Mouse (Mus musculus): ENCODE results near the gene Kctd18.
"Not testable (repeated sequence)": the region's sequence is repeated elsewhere in the genome, so short reads cannot be mapped to it uniquely, and the experiment has no call there.

Gene Kctd18

DNA sequence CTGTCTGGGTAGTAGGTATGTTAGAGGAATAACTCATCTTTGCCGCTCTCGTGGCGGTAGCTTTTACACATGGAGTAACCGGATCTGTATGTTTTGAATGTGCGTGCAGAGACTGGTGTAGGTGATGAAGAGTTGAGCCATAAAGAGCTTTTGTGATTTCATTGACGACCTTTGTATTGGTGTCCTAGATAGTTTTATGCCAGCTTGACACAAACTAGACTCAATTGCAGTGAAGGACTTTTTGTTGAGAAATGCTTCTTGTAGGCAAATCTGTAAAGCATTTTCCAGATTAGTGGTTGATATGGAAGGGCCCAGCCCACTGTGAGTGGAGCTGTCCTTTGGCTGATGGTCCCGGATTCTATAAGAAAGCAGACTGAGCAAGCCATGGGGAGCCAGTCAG, at the start of gene Kctd18:
Gene Kctd18, minus strand, starts transcription at position 101 of the 400 bp plus-strand sequence.
- DNase-seq (ENCODE audit: low spot score in 2 of 2) = no peak

DNA sequence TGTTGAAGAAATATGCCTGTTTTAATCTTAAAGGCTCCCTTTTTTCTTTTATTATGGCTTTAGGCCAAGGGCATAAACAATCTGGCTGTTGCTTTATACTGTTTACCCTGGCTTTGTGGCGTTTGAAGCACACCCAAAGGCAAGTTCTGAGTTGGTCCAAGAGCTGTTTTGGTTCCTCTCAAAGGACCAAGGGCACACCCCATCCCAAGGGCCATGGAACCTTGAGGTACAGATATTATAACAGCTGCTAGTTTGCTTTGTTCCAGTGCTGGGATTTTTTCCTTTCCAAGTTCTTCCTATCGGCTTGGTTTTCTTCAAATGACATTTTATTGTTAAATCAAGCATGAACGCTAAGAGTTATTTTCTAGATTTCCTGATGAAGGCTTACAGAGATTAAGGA, 46.9 kb upstream of the Kctd18 start:
- DNase-seq (ENCODE audit: low spot score in 2 of 2) = no peak

DNA sequence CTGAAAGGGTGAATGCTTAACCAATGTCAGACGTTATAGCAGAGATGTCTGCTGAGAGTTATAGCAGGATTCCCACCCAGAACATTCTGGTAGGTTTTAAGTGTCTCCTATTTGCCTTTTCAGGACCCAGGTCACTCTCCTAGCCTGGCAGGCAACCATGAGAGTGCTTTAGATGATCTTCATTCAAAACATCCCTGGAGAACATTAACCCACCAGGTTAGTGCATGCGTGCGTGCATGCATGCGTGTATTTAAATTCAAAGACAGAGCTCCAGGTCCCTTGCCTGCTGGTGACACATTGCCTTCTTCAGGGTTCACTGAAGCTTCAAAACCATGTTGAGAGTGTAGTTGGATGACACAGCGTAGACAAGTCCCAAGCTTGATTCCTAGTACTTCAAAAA, 46.4 kb upstream of the Kctd18 start:
- no peak for DNase-seq (ENCODE audit: low spot score in 2 of 2)

GRCm38 (mm10) chr1:58062131-58062530, 43.4 kb upstream of the Kctd18 start:
- no peak for DNase-seq (ENCODE audit: low spot score in 2 of 2)

DNA sequence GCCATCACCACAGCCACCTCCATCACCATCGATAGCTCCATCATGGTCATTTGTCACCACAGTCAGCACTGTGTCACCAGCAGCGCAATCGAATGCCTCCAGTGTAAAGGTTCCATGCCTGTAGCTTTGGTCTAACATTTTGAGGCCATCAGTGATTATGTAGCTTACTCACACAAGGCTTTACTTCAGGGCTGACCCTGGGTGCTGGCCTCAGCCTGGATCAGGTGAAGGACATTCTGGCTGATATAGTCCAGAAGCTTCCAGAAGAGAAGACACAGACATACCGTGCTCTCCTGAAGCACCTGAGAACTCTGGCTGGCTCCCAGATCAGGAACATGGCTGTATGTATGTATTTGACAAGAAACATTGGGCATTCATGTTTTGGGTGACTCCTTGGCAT, 40.1 kb upstream of the Kctd18 start:
- DNase-seq (ENCODE audit: low spot score in 2 of 2) = no peak

- no peak for DNase-seq (ENCODE audit: low spot score in 2 of 2)
These were observed 38.2 kb upstream of the Kctd18 start for GRCm38 (mm10) chr1:58056939-58057338.

GRCm38 (mm10) chr1:58056074-58056807, 37.5 kb upstream of the Kctd18 start:
- no peak for DNase-seq (ENCODE audit: low spot score in 2 of 2)

DNA sequence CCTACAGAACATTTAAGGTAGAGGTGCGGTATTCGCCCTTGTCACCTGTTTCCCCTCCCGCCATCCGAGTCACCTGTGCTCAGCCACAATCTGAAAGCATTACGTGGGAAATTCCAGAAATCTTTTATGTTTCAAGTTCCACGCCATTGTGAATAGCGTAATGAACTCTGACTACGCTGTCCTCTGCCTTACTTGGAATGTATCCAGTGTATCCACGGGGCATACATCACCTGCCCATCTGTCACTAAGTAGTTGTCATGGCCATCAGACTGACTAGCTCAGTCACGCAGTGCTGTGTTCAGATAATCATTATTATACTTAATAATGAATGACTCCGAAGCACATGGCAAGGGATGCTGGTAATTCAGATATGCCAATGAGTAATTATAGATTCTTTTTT, 36.8 kb upstream of the Kctd18 start:
- DNase-seq (ENCODE audit: low spot score in 2 of 2) = no peak

DNA sequence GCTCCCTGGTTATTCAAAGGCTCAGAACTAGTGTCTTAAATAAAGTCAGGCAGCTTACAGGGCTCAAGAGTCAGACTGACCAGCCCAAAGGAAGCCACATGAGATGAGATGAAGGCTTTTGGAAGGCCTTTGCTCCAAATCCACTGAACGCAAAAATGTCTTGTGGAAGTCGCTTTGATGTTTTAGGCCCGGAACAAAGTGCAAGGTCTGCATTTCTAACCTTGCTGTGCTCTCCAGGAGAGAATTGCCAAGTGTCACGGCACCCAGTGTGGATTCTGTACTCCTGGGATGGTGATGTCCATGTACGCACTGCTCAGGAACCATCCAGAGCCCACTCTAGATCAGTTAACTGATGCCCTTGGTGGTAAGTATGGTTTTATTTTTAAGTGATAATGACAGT, 30.4 kb upstream of the Kctd18 start:
- no peak for DNase-seq (ENCODE audit: low spot score in 2 of 2)

- DNase-seq (ENCODE audit: low spot score in 2 of 2) = no peak
These were observed 28.1 kb upstream of the Kctd18 start for GRCm38 (mm10) chr1:58046721-58047290.

- DNase-seq (ENCODE audit: low spot score in 2 of 2) = no peak
These were observed 26.8 kb upstream of the Kctd18 start for GRCm38 (mm10) chr1:58045546-58045945.

GRCm38 (mm10) chr1:58045076-58045475, 26.3 kb upstream of the Kctd18 start:
- DNase-seq (ENCODE audit: low spot score in 2 of 2) = no peak

GRCm38 (mm10) chr1:58037306-58037705, 18.6 kb upstream of the Kctd18 start:
- DNase-seq (ENCODE audit: low spot score in 2 of 2) = not testable (repeated sequence)

GRCm38 (mm10) chr1:58031160-58031769, 12.5 kb upstream of the Kctd18 start:
- DNase-seq (ENCODE audit: low spot score in 2 of 2) = peak; percentile 28 to 67

DNA sequence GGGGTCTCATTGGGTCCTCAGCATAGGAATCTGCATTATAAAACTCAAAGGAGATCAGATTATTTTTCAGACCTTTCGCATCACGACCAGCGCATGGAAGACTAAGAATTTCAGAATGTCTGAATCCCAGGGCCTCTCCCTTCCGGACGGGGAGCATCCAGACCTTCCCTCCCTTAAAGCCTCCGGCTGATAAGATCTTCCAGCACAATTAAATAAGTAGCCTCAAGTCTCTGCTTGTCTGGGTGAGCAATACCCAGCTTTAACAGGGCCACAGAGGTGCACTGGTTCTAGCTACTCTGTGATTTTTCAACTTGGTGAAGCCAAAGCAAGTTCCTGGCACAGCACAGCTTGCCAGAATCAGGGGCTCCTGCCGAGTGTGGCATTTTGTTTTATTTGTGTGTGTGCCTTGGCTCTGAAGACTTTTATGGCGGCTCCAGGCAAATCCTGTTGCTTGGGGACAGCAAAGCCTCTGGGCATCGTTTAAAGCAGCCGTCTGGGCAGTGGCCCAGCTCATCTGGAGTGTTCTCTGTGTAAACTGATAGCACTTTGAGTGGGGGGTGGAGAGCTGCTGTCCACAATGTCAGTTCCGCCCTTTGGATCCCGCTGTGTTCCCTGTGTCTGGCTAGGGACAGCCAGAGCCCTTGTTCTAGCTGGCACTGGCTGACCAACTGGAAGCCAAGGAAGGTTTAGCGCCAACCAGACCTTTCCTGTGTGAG, 11.6 kb upstream of the Kctd18 start:
- no peak for DNase-seq (ENCODE audit: low spot score in 2 of 2)

DNA sequence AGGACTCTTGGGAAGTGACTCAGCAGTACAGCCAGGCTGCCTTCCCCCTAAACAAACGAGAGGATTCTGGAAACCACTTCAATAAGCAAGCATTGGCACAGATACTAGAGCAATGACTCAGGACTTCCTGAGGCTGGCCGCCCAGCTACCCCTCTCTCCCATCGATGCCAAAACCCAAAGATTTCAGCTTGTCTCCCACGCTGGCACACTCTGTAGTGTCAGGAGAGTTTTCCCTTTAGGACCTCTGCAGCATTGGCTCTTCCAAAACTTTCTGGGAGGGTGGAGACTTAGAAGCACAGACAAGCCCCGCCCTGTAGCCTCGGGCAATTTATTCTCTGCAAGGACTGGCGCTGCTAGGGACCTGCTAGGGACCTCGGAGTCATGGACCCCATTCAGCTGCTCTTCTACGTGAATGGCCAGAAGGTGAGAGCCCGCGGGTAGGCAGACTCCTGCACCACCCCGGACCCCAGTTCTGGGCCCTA, 10.9 kb upstream of the Kctd18 start, which contains the start of gene Aox1:
Gene Aox1, plus strand, starts transcription at position 296 of the 482 bp plus-strand sequence.
- DNase-seq (ENCODE audit: low spot score in 2 of 2) = no peak

DNA sequence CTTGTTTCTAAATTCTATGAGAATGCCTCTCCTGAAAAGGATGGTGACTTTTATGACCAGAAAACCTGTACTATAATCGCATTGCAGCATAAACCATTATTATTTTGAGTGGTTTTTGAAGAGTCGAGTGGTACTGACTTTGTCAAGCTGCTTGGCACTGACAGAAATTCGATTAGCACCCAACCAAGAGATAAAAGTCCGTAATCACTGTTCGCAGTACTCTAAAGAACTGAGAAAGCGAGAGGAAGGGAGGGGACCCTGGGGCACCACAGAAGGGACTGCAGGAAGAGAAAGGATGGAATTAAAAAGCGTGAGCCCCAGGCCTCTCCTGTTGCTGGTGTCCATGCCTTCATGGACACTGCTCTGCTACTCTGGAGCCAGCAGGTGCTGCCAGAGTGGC, 9.0 kb upstream of the Kctd18 start:
- DNase-seq (ENCODE audit: low spot score in 2 of 2) = no peak

DNA sequence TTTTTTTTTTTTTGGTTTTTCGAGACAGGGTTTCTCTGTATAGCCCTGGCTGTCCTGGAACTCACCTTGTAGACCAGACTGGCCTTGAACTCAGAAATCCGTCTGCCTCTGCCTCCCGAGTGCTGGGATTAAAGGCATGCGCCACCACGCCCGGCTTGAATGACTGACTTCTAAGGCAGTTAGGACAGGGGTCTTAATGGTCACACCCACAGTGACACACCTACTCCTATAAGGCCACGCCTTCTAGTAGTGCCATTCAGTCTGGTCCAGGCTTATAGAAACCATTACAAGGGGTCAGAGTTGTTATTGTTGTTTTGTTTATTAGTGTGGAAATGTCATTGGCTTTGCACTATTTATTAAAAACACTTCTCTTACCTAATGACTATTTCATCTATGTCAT, 12.4 kb downstream of the Kctd18 start:
- not testable (repeated sequence) for DNase-seq (ENCODE audit: low spot score in 2 of 2)

DNA sequence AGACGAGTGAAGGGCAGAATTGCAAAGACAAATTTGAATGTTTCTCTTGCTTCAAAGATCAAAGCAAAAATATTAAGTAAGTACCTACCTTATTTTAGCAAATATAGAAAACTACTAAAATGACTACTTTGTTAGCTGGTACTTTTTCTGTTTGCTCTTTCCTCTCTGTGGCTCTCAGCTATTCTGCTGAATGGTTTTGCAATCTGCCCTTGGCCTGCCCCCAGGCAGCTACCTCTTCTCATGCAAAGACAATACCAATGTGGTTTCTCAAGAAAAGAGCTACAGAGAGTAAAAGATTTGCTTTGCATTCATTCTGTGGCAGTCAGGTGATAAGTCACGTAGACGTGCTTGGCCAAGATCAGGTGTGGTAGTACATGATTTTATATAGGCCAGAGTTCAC, 20.6 kb downstream of the Kctd18 start:
- DNase-seq (ENCODE audit: low spot score in 2 of 2) = no peak

DNA sequence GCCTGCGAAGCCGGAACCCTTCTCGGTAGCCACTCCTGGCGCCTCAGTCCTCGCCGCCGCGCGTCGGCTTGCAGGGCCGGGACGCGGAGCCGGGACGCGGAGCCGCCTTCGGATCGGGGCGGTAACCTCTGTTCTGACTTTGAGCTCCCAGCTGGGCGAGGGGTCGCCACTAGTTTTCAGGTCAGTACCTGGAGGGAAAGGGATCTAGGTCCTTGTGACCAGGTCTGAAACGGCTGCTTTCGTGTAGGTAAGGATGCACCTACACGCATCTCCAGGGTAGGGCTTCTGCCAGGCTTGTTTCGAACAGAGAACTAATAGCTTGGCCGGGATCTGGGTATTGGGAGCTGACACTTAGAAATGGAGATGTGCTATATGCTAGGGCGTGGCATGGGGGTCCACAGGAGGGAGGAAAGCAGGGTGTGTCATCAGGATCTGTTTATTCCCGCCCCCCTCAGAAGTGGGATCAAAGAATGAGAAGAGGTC, 22.6 kb downstream of the Kctd18 start:
- DNase-seq (ENCODE audit: low spot score in 2 of 2) = no peak

DNA sequence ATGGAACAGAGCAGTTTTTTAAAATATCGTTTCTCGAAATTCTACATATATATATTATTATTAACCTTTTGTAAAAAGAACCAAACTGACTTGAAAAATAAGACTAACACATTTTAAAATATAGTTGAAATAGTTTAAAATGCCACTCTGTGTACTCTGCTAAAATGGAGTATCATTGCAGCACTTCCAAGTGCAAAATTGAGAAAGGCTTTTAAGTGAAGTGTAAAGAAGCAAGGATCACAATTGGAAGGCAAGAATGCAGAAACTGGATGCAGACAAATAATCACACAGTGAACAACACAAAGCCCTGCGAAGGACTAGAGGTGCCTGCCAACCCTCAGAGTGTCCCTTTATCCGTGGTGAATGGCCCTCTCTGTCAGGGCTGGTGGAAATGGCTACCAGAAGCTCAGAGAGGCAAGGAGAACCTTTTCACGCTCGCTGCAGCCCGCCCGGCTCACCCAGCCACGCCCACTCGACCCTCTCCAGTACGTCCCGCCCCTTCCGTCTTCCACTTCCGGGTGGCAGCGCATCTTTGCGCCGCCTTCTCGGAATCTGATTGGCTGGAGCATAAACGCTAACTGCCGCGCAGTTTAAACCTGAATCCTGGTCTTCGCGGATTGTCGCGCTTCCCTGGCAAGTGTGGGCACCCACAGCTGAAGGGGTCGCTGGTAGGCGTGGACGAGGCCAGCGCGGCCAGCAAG, 23.2 kb downstream of the Kctd18 start, which contains the start of gene Sgo2a:
Gene Sgo2a, plus strand, starts transcription at position 540 of the 701 bp plus-strand sequence.
- peak; percentile 80 to 97 for DNase-seq (ENCODE audit: low spot score in 2 of 2)

All from spleen, postnatal 10 days (tissue).